Mouse (Mus musculus) heart, postnatal 10 days (tissue): ENCODE results near the gene Fbxo11. TPM values are rescaled to one million over a fixed set of nuclear protein-coding genes. Genes with fewer than 3 reads are reported as not detected.
A peak's percentile ranks its signal among the peaks of the same experiment; 100 is the strongest.

Experiments
- DNase-seq, 2 experiments: peaks; one replicate each; pipeline ENCODE4 v3.0.0; 2021
- intact Hi-C: fragments of 180-260 bp; cut with DNase I; formaldehyde crosslinking; loops from one replicate; pipeline ENCODE4 v1.15.1; 2025
- total RNA-seq, 2 experiments: library from RNA; stranded (reverse); gene quantifications; 2 replicates each; pipeline ENCODE4 v1.2.3; 2021

The Fbxo11 gene
- total RNA-seq = 10 to 100 TPM; 46.0 to 49.3 TPM

- intact Hi-C loops = loop anchor here (5.0 to 10.0 kb wide), 2 partner anchors 377 to 460 kb away; partner anchors contain the start of gene Foxn2
- DNase-seq = peak; percentile 62 to 68
Observed at GRCm38 (mm10) chr17:88065031-88065800, at the start of gene Fbxo11. Fbxo11 (minus strand) TSS chr17:88065291.

- no peak for DNase-seq
- intact Hi-C loops = no loop called here
Observed at GRCm38 (mm10) chr17:88113883-88114229, 48.8 kb upstream of the Fbxo11 start.

DNA sequence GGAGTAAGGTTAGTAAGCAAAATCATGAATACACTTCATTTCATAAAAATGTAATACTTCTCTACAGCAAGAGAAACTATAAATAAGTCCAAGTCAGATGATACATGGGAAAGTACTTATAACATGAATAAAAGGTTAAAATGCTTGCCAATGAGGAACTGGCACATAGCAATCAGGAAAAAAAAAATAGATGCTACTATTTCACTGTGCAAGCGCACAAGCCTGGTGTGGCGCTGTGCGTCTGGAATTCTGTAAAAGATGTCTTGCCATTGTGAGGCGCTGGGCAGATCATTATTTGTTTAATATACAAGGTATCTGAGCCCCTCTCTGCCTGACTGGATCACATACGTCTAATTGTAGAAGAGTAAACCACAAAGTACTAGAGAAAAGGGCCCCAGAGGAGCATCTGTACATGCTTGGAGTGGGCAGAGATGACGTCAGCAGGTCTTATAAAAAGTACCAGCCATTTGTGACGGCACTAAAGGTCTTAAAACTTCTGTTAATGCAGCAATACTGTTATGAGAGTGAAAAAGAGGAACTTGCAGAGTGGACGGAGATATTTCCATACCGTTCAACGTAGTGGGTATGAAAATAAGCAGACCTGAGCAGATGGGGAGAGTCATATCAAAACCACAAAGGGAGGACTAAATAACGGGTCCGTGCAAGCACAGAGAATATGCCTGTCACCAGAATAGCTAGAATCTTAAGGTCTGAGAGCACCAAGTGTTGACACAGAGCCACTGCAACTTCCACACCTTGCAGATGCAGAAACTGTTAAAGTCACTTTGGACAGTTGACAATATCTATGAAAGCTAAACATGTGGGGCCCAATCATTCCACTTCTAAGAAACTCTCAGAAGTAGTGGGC lies 48.2 kb upstream of the Fbxo11 start:
- DNase-seq = no peak
- intact Hi-C loops = no loop called here

- no peak for DNase-seq
- intact Hi-C loops = no loop called here
Observed at GRCm38 (mm10) chr17:88111865-88112645, 47.0 kb upstream of the Fbxo11 start.

GRCm38 (mm10) chr17:88111081-88111796 lies 46.1 kb upstream of the Fbxo11 start:
- intact Hi-C loops = no loop called here
- no peak for DNase-seq

- intact Hi-C loops = no loop called here
- no peak for DNase-seq
Observed at GRCm38 (mm10) chr17:88107708-88108107, 42.6 kb upstream of the Fbxo11 start.

DNA sequence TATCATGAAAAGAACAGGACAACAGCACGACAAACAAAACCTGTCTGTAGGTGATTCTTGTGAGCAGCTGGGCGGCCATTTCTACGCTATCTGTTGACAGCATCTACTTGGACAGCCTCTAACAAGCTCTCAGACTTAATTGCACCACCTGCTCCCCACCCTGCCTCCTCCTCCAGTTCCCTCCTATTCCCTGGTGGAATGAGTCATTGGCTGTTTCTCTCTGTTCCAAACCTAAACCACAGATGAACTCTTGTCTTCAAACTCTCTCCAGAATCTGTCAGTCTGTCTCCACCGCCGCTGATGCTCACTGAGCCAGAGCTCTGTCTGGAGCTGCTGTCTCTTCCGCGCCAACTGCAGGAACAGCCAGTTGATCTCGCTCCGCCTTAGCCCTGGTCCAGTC lies 41.3 kb upstream of the Fbxo11 start:
- peak in 1 of 2 experiments; percentile 18 for DNase-seq
- intact Hi-C loops = no loop called here

DNA sequence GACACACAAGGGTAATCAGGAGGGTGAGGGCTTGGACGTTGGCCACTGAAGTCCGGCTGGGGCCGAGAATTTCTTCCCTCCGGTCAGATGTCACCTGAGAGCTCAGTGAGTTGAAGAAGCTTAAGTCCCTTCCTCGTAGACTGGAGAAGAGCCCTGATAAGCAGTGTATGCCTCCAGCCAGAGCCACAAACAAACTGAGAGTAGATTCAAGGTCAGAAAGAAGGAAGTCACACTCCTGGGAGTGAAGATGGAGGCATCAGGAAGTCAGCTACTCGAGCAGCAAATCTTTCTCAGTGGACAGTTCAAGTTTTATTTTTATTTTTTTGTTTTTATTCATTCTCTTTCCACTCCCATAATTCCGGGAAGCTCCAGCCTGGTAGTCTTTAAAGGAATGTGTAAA lies 37.5 kb upstream of the Fbxo11 start:
- no peak for DNase-seq
- intact Hi-C loops = no loop called here

GRCm38 (mm10) chr17:88098181-88098852 lies 33.2 kb upstream of the Fbxo11 start:
- intact Hi-C loops = no loop called here

GRCm38 (mm10) chr17:88097543-88097942 lies 32.5 kb upstream of the Fbxo11 start:
- intact Hi-C loops = no loop called here

More at GRCm38 (mm10) chr17:88098181-88098852, 33.2 kb upstream of the Fbxo11 start:
- DNase-seq = no peak

GRCm38 (mm10) chr17:88096809-88097399 lies 31.8 kb upstream of the Fbxo11 start:
- intact Hi-C loops = no loop called here
- no peak for DNase-seq

More at GRCm38 (mm10) chr17:88097543-88097942, 32.5 kb upstream of the Fbxo11 start:
- no peak for DNase-seq

GRCm38 (mm10) chr17:88095517-88096198 lies 30.6 kb upstream of the Fbxo11 start:
- no peak for DNase-seq
- intact Hi-C loops = no loop called here

DNA sequence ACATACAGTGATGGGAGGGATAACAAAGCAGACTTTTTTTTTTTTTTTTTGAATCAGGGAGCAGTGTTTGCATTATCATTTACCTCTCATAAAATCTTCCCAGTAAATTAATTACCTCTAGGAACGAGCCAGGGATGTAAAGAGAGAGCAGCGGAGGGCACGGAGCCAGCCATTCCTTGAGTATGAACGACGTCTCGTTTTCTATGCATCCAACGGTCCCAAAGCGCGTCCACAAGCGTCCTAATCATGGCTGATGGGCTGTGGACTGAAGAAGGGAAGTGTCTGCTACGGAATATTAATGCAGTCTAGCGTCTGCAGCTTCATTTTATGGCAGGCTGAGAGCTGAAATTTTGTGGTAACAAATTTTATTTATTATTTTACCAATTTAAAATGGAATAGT lies 29.2 kb upstream of the Fbxo11 start:
- no peak for DNase-seq
- intact Hi-C loops = no loop called here

DNA sequence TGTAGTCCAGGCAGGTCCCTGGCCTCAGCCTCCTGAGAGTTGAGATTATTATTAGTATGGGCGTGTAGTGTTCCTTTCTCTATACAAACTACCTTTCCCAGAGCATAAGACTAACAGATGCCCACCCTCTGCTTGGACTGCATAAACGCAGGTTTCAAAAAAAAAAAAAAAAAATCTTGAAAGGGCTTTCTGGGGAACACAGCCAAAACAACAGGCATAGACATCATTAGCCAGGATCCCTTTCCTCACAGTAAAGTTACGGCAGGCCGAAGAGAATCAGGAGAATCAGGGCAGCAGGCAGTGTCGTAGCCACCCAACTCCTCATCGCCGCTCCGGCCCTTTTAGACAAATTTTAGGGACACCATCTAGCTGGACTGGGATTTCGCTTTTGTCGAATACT lies 28.7 kb upstream of the Fbxo11 start:
- intact Hi-C loops = no loop called here
- no peak for DNase-seq

GRCm38 (mm10) chr17:88085976-88086375 lies 20.9 kb upstream of the Fbxo11 start:
- no peak for DNase-seq
- intact Hi-C loops = no loop called here

DNA sequence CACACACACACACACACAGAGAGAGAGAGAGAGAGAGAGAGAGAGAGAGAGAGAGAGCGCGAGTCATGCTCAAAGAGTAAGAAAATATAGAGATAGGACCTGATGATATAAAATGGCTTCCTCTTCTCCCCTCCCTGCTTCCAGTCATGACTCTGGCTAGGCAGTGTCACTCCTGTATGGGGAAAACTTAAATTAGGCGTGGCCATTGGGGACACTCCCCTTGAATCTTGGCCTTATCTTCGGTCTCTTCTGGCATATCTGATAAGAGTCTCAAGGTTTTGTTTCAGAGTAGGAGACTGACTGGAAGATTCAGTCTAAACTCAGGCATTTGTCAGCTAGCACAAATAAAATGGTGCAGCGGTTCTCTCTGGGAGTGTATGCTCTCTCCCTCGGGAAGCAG lies 16.4 kb upstream of the Fbxo11 start:
- no peak for DNase-seq
- intact Hi-C loops = no loop called here

DNA sequence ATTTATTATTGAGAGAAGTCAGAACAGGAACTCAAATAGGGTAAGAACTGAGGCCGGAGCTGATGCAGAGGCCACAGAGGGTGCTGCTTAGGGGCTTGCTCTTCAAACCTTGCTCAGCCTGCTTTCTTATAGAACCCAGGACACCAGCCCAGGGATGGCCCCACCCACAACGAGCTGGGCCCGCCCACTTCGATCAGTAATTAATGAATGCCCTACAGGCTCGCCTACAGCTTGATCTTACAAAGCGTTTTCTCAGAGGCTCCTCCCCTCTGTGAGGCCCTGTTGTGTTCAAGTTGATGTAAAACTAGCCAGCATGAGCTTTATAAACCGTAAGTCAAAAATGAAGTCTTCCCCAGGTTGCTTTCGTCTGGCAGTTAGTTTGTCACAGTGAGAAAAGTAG lies 14.7 kb upstream of the Fbxo11 start:
- no peak for DNase-seq
- intact Hi-C loops = no loop called here

DNA sequence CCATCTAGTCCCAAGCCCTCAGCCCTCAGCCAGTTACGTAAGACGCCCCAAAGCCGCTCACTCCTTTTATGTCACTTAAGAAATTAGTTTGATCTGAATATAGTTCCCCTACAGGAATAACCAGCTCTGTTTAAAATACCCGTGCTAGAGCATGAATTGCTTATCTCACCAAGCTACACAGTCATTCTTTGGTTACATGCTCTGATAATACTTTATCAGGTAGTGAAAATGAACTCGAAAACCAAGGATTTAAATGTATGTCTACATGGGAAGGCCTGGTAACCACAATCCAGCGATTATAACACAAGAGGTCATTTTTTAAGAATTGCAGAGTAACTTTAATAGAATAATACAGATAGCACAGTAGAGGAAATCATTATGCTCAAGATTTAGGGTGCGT lies 7.0 kb upstream of the Fbxo11 start:
- intact Hi-C loops = no loop called here
- DNase-seq = no peak
